Mouse (Mus musculus) left cerebral cortex, postnatal 4 days (tissue): Measurements from ENCODE around the gene 4930550C14Rik. TPM values are rescaled to one million over a fixed set of nuclear protein-coding genes. Genes with fewer than 3 reads are reported as not detected.

ENCODE experiments used
- DNase-seq: peaks from one replicate; pipeline ENCODE4 v3.0.0-alpha.2; 2022
- intact Hi-C: fragments of 180-260 bp; cut with DNase I; formaldehyde crosslinking; loops from one replicate; pipeline ENCODE4 v1.15.1; 2025
- total RNA-seq, 2 experiments: library from RNA; stranded (reverse); gene quantifications; 2 replicates each; pipeline ENCODE4 v1.2.3; 2021

The 4930550C14Rik gene
- not detected for total RNA-seq

GRCm38 (mm10) chr9:53402291-53402711 is at the start of gene 4930550C14Rik:
TSS of gene 4930550C14Rik (plus strand) at chr9:53402325.
- peak; percentile 54 for DNase-seq
- intact Hi-C loops, result no loop called here

- intact Hi-C loops, result no loop called here
- no peak for DNase-seq
These were observed 49.0 kb upstream of the 4930550C14Rik start for GRCm38 (mm10) chr9:53353161-53353560.

- DNase-seq, result no peak
- intact Hi-C loops, result no loop called here
These were observed 45.6 kb upstream of the 4930550C14Rik start for GRCm38 (mm10) chr9:53356219-53357155.

GRCm38 (mm10) chr9:53371339-53371738 is 30.8 kb upstream of the 4930550C14Rik start:
- intact Hi-C loops, result no loop called here
- no peak for DNase-seq

- intact Hi-C loops, result no loop called here
- no peak for DNase-seq
These were observed 26.2 kb upstream of the 4930550C14Rik start for GRCm38 (mm10) chr9:53375907-53376306.

GRCm38 (mm10) chr9:53376820-53377219 is 25.3 kb upstream of the 4930550C14Rik start:
- intact Hi-C loops, result no loop called here

GRCm38 (mm10) chr9:53377597-53377996 is 24.5 kb upstream of the 4930550C14Rik start:
- no peak for DNase-seq
- intact Hi-C loops, result no loop called here

More at GRCm38 (mm10) chr9:53376820-53377219, 25.3 kb upstream of the 4930550C14Rik start:
- DNase-seq, result no peak

- intact Hi-C loops, result no loop called here
- DNase-seq, result no peak
These were observed 24.0 kb upstream of the 4930550C14Rik start for GRCm38 (mm10) chr9:53378171-53378570.

- no peak for DNase-seq
- intact Hi-C loops, result no loop called here
These were observed 21.5 kb upstream of the 4930550C14Rik start for GRCm38 (mm10) chr9:53380595-53380994.

GRCm38 (mm10) chr9:53381113-53381615 is 21.0 kb upstream of the 4930550C14Rik start:
- intact Hi-C loops, result no loop called here
- DNase-seq, result no peak

- peak; percentile 80 for DNase-seq
- intact Hi-C loops, result no loop called here
These were observed 17.9 kb upstream of the 4930550C14Rik start, which contains the start of gene Kdelc2 for GRCm38 (mm10) chr9:53383951-53384866. TSS of gene Kdelc2 (plus strand) at chr9:53384025.

GRCm38 (mm10) chr9:53384873-53385272 is 17.3 kb upstream of the 4930550C14Rik start:
- intact Hi-C loops, result no loop called here
- peak; percentile 24 for DNase-seq

GRCm38 (mm10) chr9:53387431-53387830 is 14.7 kb upstream of the 4930550C14Rik start:
- DNase-seq, result no peak
- intact Hi-C loops, result no loop called here

- intact Hi-C loops, result no loop called here
These were observed 13.0 kb upstream of the 4930550C14Rik start for GRCm38 (mm10) chr9:53389109-53389508.

GRCm38 (mm10) chr9:53390136-53390535 is 12.0 kb upstream of the 4930550C14Rik start:
- no peak for DNase-seq
- intact Hi-C loops, result loop anchor here (5.0 kb wide), 1 partner anchor 133 kb away; no protein-coding TSS in a partner anchor

More at GRCm38 (mm10) chr9:53389109-53389508, 13.0 kb upstream of the 4930550C14Rik start:
- no peak for DNase-seq

- intact Hi-C loops, result no loop called here
- no peak for DNase-seq
These were observed 4.3 kb upstream of the 4930550C14Rik start for GRCm38 (mm10) chr9:53397685-53398387.

- intact Hi-C loops, result no loop called here
- peak; percentile 65 for DNase-seq
These were observed 3.8 kb upstream of the 4930550C14Rik start for GRCm38 (mm10) chr9:53398388-53398700.

- intact Hi-C loops, result no loop called here
- no peak for DNase-seq
These were observed 2.6 kb upstream of the 4930550C14Rik start for GRCm38 (mm10) chr9:53399537-53399936.

GRCm38 (mm10) chr9:53400696-53401095 is 1.4 kb upstream of the 4930550C14Rik start:
- no peak for DNase-seq
- intact Hi-C loops, result no loop called here

GRCm38 (mm10) chr9:53401146-53401545 is 979 bp upstream of the 4930550C14Rik start:
- no peak for DNase-seq
- intact Hi-C loops, result no loop called here
